Mouse (Mus musculus): ENCODE data around the gene Dek. TPM values are rescaled to one million over a fixed set of nuclear protein-coding genes. Genes with fewer than 3 reads are reported as not detected.

Dek gene
- 10 to 100 TPM; 55.3 to 58.2 TPM for total RNA-seq (2021)
- long read RNA-seq, experiment 1, transcript Dek-201 (11 exons, 2,556 nt), result major isoform, 83 of 137 reads
- long read RNA-seq, experiment 1, partial matches to known transcripts, result 17 of 137 reads
- long read RNA-seq, experiment 1, other reads (novel, unspliced or antisense), result 37 of 137 reads
- long read RNA-seq, experiment 2, transcript Dek-201 (11 exons, 2,556 nt), result major isoform, 60 of 109 reads
- long read RNA-seq, experiment 2, partial matches to known transcripts, result 9 of 109 reads
- long read RNA-seq, experiment 2, other reads (novel, unspliced or antisense), result 40 of 109 reads

DNA sequence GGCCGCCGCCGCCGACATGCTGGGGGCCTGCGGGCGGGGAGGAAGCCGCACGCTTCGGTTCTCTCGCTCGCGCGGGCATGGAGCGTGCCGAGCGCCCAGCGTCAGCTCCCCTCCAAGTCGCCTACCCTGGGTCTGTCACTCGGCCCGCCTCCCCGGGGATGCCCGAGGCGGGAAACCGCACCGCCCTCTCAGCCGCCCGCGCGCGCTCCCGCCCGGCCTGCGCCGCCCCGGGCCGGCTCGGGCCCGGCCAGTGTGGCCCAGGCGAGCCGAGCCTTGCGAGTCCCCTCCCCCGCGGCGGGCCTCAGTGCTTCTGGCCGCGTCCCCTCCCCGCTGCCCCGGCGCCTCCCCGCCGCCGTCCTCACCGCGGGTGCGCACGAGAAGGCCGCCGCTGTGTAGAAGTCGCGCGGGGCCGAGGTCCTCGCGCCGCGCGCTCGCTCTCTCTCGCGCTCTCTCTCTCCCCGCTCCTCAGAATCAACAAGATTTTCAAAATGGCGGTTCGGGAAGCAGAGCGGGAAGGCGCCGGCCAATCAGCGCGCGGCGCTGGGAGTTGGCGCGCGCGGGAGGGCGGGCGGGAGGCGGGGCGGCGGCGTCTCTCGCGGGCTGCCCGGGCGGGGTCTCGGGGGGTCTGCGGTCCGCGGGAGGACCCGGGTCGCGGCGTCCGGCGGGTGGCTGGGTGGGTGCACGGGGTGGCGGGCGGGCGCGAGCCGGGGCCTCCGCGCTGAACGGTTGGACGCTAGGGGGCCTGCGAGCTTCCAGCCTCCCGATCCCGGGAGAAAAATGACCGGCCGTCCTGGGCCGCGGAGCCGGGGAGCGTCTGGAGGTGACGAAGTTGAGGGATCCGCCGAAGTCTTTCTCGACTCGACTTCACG, at the start of gene Dek:
Gene Dek, minus strand, starts transcription at position 491 of the 869 bp plus-strand sequence.
- peak; percentile 76 to 86 for DNase-seq (ENCODE audit: low spot score in 2 of 2)

DNA sequence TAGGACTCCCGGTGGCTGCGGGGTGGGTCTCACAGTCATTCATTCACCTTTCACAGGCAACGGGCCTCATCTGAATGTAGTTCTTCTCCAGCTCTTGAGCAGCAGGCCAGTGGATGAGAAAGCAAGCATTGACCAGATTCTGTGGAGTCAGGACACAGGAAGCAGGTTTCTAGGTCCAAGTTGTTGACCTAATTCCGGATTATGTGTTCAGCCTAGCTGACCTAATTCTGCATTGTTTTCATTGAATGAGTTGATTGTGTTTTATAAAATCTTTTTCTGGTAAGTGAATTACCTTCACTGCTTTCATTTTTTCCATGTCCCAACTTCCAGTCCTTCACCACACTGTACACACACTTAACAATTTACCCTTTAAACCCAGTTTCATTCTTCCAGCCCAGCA, 48.9 kb upstream of the Dek start:
- no peak for DNase-seq (ENCODE audit: low spot score in 2 of 2)

DNA sequence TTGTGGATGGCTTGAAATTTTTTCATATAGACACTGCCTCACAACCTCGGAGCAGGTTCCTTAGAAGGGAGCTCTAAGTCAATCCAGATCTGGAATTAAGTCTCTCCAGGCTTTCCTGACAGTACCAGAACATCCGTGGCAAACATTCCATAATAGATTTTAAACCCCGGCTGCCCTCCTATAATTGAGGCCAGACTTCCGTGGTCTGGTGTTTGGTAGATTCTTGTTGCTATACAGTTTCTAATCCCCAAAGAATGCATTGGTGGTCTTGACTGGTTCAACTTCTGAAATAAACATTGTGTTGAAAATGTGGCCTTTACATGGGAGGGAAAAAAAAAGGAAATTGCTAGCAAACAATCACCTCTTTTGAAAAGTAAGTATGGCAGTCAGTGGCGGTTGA, 47.2 kb upstream of the Dek start:
- no peak for DNase-seq (ENCODE audit: low spot score in 2 of 2)

DNA sequence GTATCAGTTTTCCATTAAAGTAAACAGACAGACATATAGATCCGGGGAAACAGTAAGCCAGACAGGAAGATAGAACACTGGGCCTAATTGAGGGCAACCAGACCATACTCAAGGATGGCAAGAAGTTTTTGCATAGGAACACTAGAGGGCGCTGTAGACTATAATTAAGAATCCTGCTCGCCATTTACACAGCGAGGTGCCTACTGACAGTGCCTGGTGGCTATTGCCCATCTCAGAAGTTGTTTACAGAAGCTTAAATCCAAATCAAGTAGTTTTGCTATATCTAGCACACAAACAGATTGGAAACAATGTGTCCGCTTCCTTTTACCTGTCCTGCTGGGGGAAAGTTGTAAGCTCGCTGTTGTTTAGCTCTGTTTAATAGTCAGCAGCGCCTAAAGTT, 46.4 kb upstream of the Dek start:
- DNase-seq (ENCODE audit: low spot score in 2 of 2), result peak in 1 of 2 experiments; percentile 42

DNA sequence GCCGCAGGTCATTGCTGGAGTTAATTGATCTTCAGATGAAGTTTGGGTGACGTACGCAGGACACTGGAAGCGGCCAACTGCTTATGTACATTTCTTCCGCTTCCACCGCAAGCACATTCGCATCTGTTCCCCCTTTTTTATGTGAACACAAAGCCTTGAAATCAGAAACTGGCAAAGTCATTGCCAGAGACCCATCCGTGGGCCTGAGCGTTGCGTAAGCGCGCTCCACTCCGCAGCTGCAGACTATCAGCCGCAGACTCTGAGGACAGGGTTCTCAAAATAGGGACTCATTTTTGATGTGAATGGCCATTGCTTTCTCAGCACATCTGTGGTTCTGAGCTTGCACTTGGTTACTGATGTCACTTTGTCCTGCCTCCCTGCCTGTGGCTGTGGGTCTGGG, 45.1 kb upstream of the Dek start:
- DNase-seq (ENCODE audit: low spot score in 2 of 2), result no peak

DNA sequence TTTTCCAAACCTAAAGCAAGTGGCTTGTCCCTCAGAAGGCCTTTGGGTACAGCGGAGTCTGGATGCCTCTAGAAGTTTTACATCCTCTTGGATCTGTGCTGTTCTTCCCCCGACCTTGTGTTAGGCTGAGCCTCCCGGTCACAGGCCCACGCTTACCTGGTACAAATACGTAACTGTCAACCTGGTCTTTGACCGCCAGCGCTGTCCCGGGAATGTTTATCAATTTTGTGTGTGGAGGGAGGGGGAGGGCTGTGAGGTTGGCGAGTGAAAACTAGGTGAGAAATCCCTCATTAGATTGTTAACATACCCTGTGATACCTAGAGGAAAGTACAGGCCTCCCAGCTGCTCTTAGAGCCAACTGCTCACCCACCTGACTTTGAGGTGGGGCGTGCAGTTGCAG, 44.0 kb upstream of the Dek start:
- no peak for DNase-seq (ENCODE audit: low spot score in 2 of 2)

DNA sequence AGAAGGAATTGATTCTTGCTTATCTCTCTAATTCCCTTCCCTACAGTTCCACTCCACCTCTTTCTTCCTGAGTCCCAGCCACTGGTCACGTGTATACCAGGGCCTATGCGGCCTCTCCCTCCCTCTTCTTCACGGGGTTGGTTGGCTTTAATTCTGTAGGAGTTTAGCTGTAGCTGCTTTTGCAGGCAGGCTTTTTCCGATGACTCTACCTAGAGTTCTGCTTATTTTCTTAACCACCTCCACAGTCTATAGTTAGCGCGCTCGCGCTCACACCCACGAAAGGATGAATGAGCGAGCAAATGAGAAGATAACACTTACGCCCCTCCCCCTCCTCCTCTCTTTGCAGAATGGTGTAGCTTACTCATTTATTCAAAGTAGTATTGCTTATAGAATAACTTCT, 42.6 kb upstream of the Dek start:
- DNase-seq (ENCODE audit: low spot score in 2 of 2), result peak; percentile 75 to 79

DNA sequence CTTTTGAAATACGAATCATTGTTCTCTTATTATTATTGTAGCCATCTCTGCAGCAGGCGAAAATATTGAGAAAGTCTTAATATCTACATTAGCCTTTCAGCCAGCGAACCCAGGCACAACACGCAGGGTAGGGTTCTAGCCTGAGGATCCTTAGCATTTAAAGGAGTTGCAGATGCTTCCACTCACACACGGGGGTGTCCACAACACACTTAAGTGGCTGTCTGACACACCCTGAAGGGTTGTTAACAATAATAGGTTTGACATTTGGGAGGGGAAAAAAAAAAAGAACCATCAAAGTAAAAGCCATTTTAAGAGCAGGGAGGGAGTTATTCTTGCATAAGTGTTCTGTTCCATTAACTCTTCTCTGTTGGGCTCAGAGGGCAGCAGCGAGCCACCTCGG, 40.4 kb upstream of the Dek start:
- DNase-seq (ENCODE audit: low spot score in 2 of 2), result no peak

DNA sequence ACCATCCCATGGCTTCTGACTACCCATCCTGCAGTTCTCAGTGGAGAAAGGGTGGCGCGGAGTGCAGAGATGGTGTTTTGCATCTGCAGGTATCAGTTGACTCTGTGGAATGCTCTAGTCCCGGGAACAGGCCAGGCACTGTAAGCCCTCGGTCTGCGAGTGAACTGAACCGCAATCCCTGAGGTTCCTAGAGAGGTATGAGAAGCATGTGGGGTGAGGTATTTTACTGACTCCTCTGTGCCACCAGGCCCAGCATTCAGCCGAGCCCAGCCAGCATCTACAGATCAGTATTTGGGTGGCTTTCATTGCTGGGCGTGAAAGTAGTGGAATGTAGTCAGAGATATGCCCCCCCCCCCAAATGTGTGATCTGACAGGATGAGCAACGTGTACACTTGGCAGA, 39.9 kb upstream of the Dek start:
- no peak for DNase-seq (ENCODE audit: low spot score in 2 of 2)

DNA sequence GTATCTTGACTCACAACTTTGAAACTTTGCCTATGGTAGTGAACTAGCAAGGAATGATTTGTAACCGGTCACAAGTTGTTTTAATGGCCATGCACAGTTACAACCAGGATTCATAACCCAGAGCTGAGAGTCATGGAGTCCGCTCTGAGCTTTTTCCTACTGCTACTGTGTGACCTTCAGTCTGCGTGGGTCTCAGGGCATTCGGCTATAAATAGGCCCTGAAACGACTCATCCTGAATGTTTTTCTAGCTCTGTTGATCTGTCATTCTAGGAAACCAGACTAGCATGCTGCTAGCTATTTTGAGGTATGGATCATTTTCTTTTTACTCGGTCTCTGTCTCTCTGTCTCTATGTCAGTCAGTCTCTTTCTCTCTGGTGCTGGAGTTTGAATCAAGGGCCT, 36.8 kb upstream of the Dek start:
- DNase-seq (ENCODE audit: low spot score in 2 of 2), result no peak

DNA sequence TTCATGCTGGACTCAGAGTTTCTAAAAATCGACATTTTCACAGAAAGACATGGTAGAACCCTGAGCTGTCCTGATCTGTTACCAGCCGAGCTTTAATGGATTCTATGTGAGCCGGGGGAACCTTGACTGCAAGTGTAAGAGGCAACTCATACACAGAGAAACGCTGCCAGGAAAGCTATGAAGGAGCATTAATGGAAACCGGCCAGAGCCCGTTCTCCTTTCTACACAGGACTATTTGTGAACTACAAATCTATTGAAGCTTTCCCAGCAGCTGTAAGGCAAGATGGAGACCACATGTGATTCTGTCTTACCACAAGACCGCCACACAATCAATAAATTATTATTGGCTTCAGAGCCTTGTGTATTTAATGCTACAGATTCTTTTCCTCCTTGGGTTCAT, 29.7 kb upstream of the Dek start:
- no peak for DNase-seq (ENCODE audit: low spot score in 2 of 2)

DNA sequence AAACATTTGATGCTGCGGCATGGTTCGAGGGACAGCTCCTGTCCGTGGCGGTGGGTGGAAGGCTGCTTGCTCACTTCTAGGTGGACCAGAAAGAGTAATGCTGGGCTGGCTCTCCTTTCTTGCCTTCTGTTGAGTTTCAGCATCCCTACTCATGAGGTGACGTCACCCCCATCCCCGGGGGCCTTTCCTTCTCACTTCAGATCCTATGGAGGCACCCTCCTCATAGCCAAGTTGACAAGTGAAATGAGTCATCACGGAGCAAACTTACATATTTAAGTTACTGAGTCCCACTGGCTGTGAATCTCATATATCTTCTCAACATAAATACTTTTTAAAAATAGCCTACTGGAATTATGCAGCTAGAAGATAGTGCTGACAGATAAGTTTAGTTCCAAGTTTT, 28.8 kb upstream of the Dek start:
- peak; percentile 57 to 60 for DNase-seq (ENCODE audit: low spot score in 2 of 2)

DNA sequence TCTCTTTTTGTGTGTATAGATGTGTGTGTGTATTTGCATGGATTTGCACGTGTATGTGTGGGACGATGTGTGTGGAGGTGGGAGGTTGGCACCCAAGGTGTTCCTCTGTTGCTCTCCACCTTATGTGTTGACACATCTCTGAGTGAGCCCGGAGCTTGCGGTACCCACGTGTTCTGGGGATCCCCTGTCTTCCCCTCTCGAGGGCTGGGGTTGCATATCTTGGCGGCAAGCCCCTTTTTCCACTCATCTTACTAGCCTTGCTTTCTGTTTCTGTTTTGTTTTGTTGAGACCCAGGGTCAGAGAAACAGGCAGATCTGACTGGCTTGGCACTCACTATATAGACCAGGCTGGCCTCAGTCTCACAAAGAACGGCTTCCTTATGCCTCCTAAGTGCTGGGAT, 27.1 kb upstream of the Dek start:
- DNase-seq (ENCODE audit: low spot score in 2 of 2), result no peak

DNA sequence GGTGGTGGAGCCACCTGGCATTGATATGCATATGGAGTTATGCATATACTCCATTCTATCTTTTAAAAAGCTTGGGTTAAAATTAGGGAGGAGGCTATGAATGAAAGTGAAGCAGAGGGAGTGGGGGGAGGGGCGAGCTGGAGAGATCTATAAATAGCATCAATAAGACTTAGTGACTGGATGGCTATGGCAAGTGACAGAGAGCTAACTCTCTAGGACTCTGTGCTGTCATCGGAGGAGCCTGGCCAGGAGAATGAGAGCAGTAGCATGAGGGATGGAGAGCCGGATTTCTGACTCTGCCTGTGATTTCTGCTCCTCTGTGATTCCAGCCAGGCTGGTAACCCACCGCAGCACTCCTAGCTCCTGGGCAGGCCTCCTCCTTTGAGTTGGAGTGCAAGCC, 23.1 kb upstream of the Dek start:
- DNase-seq (ENCODE audit: low spot score in 2 of 2), result no peak

DNA sequence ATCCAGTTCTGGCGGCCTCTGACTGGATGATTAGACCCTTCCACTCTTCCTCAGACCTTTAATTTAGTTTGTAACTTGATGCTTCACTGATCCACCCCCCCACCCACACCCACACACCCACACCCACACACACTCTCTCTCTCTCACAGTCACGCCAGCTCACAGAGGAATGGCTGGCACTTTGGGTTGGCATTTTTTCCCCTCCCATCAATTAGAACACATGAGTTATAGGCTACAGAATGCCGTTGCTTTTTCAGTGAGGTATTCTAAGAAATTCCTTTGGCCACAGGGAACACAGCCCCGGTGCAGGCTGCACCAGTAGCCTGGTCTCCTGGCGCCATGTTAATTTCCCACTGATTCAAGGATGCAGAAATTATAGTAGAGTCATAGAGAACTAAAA, 19.6 kb upstream of the Dek start:
- no peak for DNase-seq (ENCODE audit: low spot score in 2 of 2)

DNA sequence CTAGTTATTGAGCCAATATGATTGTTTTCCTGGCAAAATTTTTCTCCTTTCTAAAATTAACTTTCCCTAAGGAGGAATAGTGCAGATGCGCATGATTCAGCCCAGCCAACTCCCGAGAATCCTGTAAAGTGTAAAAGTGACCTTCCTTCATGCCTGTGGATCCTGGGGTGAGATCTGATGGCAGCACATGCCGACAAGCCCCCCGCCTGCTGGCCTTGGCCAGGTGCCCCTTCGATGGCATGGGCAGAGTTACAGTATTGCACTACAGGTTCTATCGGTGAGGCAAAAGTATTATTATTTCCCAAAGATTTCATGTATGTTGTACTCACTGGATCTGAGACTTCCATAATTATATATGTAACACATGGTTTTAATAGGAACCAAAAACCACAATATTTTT, 19.0 kb upstream of the Dek start:
- DNase-seq (ENCODE audit: low spot score in 2 of 2), result no peak

DNA sequence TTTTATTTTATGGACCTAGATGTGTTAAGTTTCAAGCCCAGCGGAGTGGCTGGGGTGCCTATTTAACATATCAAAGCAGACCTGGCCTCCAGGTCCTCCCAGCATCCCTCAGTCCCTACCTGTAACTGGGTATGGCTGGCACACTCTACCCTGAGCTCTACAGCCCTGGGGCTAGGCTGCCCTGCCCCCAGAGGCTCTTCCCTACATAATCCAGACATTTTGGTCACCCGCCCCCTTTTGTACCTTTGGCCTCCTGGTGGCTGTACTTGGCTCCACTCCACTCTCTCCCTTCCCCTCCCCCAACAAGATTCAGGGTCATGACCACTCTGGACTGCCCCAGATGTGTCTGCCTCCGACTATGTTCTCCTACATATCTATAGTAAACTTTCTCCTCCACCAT, 18.4 kb upstream of the Dek start:
- no peak for DNase-seq (ENCODE audit: low spot score in 2 of 2)

DNA sequence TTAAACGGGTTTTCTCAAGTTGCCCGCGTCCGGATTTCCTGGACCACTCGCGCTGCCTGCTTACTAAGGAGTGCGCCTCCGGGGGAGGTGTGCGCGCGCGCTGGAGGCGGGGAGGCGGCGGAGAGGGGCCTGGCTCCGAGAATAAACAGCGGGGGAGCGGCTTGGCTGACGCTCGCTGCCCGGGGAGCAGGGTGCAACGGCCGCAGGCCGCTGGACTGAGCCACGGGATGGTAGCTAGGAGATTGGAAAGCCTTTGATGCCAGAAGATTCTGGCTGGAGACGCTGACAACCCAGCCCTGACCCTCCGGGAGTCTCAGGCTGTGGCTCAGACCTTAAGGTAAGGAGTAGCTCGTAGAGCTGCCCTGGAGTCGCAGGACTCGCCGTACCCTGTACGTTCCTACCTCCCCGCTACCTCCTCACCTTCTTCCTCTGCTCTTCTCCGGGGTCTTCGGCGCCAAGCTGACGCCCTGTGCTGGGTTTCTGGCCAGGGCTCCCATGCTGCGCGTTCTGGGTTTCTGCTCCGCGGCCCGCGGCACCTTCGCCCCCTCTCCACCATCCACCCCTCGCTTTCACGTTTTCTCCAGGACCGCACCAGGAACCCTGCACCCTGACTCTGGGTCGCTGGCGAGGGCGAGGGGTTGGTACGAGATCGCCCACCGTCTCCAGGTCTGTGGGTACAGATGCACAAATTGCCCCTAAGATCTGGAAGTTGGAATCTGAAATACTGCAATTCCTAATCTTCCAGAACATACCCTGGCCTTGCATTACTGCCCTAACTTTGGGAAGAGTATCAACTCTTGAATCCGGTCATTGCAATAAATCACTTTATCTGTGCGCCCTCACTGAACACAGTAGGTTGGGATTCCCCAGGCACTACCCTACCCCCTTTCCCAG, 16.8 kb upstream of the Dek start, which contains the start of gene Rnf144b:
Gene Rnf144b, plus strand, starts transcription at position 120 of the 894 bp plus-strand sequence.
- peak; percentile 63 to 71 for DNase-seq (ENCODE audit: low spot score in 2 of 2)

DNA sequence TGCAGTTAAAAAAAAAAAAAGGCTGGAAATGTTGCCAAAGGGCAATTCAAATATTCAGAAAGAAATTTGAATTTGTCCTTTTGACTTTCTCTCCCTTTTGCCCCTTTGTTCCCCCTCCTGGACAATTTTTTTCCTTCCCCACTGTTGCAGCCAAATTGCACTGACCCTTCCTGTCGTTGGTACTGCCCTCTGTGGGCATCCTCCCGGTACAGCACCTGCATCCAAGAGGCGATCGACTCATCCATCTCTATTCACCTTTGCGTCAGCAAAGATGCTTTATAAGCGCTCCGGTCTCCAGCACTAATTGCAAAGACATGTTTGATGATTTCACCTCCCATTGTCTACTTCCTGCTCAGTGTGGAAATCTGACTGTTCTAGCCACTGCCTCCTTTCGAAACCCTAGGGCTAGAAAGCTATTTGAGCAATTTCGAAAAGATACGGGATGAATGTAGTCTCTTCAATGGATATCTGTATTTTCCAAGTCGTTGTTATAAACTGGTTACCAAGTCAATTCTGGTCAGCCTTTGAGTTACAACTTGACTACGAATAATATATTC, 15.4 kb upstream of the Dek start:
- DNase-seq (ENCODE audit: low spot score in 2 of 2), result peak in 1 of 2 experiments; percentile 31

DNA sequence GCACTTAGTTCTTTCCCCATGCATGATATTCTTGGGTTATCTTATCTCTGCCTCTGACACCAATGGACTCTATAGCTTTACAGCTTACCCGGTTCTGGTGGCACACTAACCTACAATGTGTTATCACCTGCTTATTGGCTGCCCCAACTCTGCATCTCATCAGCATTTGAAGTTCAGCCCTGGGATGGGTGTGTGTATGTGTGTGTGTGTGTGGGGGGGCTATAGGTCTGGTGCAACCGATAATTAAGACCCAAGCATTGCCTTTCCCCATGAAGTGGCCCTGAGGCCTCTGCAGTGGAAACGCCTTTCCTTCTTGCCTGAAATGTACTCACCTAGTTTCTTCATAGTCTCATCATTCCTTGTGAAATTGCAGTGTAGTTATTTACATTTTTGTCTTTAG, 10.0 kb upstream of the Dek start:
- DNase-seq (ENCODE audit: low spot score in 2 of 2), result no peak

DNA sequence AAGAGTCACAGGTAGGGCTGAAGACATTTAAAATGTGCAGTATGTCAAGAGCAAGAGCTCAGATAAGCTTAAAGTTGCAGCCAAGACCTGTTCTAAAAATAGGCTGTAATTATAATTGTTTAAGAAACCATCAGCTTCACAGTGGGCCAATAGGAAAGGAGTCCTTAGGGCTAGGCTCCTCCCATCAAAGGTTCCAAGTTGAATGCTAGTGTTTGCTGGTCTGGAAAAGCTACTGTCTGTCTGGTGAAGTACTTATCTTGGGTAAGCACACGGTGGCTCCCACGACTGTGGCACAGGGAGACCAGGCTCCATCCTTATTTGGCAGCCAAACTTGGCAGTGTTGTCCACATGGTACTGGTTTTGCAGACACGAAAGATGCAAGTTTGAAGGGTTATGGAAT, 6.9 kb upstream of the Dek start:
- no peak for DNase-seq (ENCODE audit: low spot score in 2 of 2)
